Mouse (Mus musculus) heart, adult 2 months (tissue): ENCODE results near the gene Lypd6b. TPM values are rescaled to one million over a fixed set of nuclear protein-coding genes. Genes with fewer than 3 reads are reported as not detected.

Experiments
- DNase-seq, 2 experiments: peaks; one replicate each; pipeline ENCODE4 v3.0.0; 2021
- H3K27ac ChIP-seq: fragments of 200-600 bp; 2 replicates; pipeline ENCODE4 v1.8.1; 2022
- H3K27me3 ChIP-seq: fragments of 200-500 bp; 2 replicates; pipeline ENCODE4 v1.6.1; 2012; ENCODE audit warnings: mild to moderate bottlenecking, low read length, inconsistent platforms, mixed read lengths; ENCODE audit not compliant: control insufficient read depth, insufficient read depth
- H3K36me3 ChIP-seq: fragments of 200-500 bp; 2 replicates; pipeline ENCODE4 v1.6.1; 2012; ENCODE audit warnings: low read length, inconsistent platforms; ENCODE audit not compliant: control insufficient read depth, insufficient read depth
- H3K4me1 ChIP-seq: fragments of 200-500 bp; 2 replicates; pipeline ENCODE4 v1.6.1; 2011; ENCODE audit warnings: low read length; ENCODE audit not compliant: control insufficient read depth, insufficient read depth
- H3K4me3 ChIP-seq: fragments of 200-600 bp; 2 replicates; pipeline ENCODE4 v1.8.1; 2022
- H3K79me2 ChIP-seq: fragments of 200-500 bp; replicated peaks from 2 replicates; pipeline ENCODE4 v1.6.1; 2012; ENCODE audit warnings: mild to moderate bottlenecking, inconsistent platforms, low read length, moderate library complexity, mixed read lengths; ENCODE audit not compliant: control insufficient read depth, insufficient read depth
- H3K9ac ChIP-seq: fragments of 200-500 bp; 2 replicates; pipeline ENCODE4 v1.6.1; 2012; ENCODE audit warnings: low read depth, mild to moderate bottlenecking, control low read depth, inconsistent platforms, low read length, mixed read lengths
- CTCF ChIP-seq: fragments of 200-600 bp; IDR thresholded peaks from 2 replicates; pipeline ENCODE4 v1.8.1; 2022; ENCODE audit warnings: antibody characterized with exemption, mild to moderate bottlenecking, moderate library complexity
- EP300 ChIP-seq: fragments of 200-500 bp; IDR thresholded peaks from 2 replicates; pipeline ENCODE4 v1.6.1; 2011; ENCODE audit warnings: low read depth, low read length, control low read depth; ENCODE audit not compliant: insufficient read depth
- POLR2A ChIP-seq: fragments of 200-500 bp; IDR thresholded peaks from 2 replicates; pipeline ENCODE4 v1.6.1; 2011; ENCODE audit warnings: mild to moderate bottlenecking, low read depth, low read length, control low read depth; ENCODE audit not compliant: insufficient read depth
- WGBS: fragments of 180-500 bp; shearing (Covaris S2); methylation state at CpG from one replicate; pipeline ENCODE4 v1.1.7; 2018; 5-methylcytosine and 5-hydroxymethylcytosine counted together
- intact Hi-C: fragments of 180-260 bp; cut with DNase I; formaldehyde crosslinking; loops from one replicate; pipeline ENCODE4 v1.15.1; 2025
- polyA plus RNA-seq: library from polyadenylated mRNA; depleted of rRNA; stranded (reverse); fragments of >200 nt; gene quantifications from 2 replicates; pipeline ENCODE4 v1.2.3, GENCODE M21; 2012
- total RNA-seq, 2 experiments: library from RNA; stranded (reverse); gene quantifications; 2 replicates each; pipeline ENCODE4 v1.2.3; 2021

Lypd6b gene
- total and polyA plus RNA-seq, 3 experiments: 0.10 to 0.25 TPM; not detected in 1

- no peak for DNase-seq
- Histone ChIP-seq H3K79me2 (no peaks in the 10 kb centered on the region), H3K27me3 (peaks cover 2% of the 10 kb centered on the region; the same call in 1 of the 2 replicates), H3K9ac (no peak overlapping the region), H3K4me3 (no peak overlapping the region), H3K27ac (no peak overlapping the region), H3K36me3 (no peaks in the 10 kb centered on the region), H3K4me1 (no peaks in the 10 kb centered on the region)
- no peak for TF ChIP-seq EP300
- TF ChIP-seq CTCF: no peak
- TF ChIP-seq POLR2A: no peak
- 58% methylated on average over 11 of the region's 11 CpGs for WGBS
- intact Hi-C loops: no loop called here
Observed at GRCm38 (mm10) chr2:49860219-49860962, 72.9 kb downstream of the Lypd6b start.

- peaks cover 2% of the 10 kb centered on the region; the same call in 1 of the 2 replicates for H3K27me3 ChIP-seq
- intact Hi-C loops: no loop called here
- DNase-seq: no peak
- no peaks in the 10 kb centered on the region for H3K4me1 ChIP-seq
- no peaks in the 10 kb centered on the region for H3K79me2 ChIP-seq
- 33% methylated on average over 10 of the region's 12 CpGs for whole genome bisulfite sequencing
- H3K4me3 ChIP-seq: no peak overlapping the region
- H3K27ac ChIP-seq: no peak overlapping the region
- TF ChIP-seq POLR2A: no peak
- no peak for TF ChIP-seq CTCF
- TF ChIP-seq EP300: no peak
- H3K36me3 ChIP-seq: no peaks in the 10 kb centered on the region
- no peak overlapping the region for H3K9ac ChIP-seq
Observed at GRCm38 (mm10) chr2:49860969-49861592, 73.6 kb downstream of the Lypd6b start.

DNA sequence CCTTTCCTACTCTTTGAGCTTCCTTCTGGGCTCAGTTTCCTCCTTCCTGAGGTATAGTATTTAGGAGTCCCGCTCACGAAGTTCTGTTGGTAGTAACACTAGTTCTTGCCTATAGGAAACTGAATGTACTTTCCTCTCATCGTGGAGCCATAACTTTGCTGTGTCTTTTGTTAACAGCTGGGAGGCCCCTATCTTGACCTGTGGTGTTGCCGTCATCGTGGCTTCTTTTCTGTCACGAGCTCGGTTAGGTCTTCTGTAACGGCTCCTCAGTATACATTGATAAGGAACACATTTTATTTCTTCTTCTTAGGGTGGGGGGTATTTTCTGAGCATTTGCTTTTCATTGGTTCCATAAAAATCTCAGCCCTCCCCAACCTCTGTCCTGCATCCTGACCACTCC lies 74.2 kb downstream of the Lypd6b start:
- intact Hi-C loops: no loop called here

GRCm38 (mm10) chr2:49868116-49868858 lies 80.8 kb downstream of the Lypd6b start:
- DNase-seq: no peak
- Histone ChIP-seq H3K4me3 (no peak overlapping the region), H3K9ac (no peak overlapping the region), H3K4me1 (no peaks in the 10 kb centered on the region), H3K27ac (no peak overlapping the region), H3K27me3 (no peaks in the 10 kb centered on the region), H3K79me2 (no peaks in the 10 kb centered on the region), H3K36me3 (no peaks in the 10 kb centered on the region)
- TF ChIP-seq POLR2A (no peak), EP300 (no peak), CTCF (no peak)
- WGBS: 88% methylated on average over 9 of the region's 9 CpGs
- intact Hi-C loops: no loop called here

More for the DNA sequence above, 74.2 kb downstream of the Lypd6b start:
- Histone ChIP-seq H3K79me2 (no peaks in the 10 kb centered on the region), H3K27ac (no peak overlapping the region), H3K4me3 (no peak overlapping the region), H3K4me1 (no peaks in the 10 kb centered on the region), H3K27me3 (peaks cover 2% of the 10 kb centered on the region; the same call in 1 of the 2 replicates), H3K36me3 (no peaks in the 10 kb centered on the region), H3K9ac (no peak overlapping the region)
- 43% methylated on average over 8 of the region's 8 CpGs for WGBS
- TF ChIP-seq POLR2A (no peak), EP300 (no peak)
- DNase-seq: no peak

DNA sequence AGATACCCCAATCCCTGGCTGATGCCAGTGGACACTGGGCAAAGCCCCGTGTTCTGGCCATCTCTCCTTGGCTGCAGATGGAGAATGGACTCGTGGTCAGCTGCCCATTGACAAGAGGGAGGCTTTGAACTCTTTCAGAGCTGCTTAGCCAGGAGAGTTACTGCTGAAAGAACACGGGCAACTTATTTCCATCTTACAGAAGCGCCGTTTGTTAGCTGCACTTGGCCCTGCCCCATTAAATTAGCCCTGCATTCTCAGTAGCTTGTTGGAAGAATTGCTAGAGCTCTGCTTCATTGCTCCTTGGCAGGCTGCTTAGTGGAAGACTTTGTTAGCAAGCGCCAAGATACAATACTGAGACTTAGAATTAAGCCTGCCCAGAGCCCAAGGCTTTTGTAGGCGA lies 81.6 kb downstream of the Lypd6b start:
- no peak for DNase-seq

More for the DNA sequence above, 81.6 kb downstream of the Lypd6b start:
- Histone ChIP-seq H3K4me3 (no peak overlapping the region), H3K79me2 (no peaks in the 10 kb centered on the region), H3K36me3 (no peaks in the 10 kb centered on the region), H3K27ac (no peak overlapping the region), H3K27me3 (no peaks in the 10 kb centered on the region), H3K4me1 (no peaks in the 10 kb centered on the region), H3K9ac (no peak overlapping the region)
- TF ChIP-seq EP300 (no peak), CTCF (no peak), POLR2A (no peak)
- 79% methylated on average over 7 of the region's 7 CpGs for WGBS
- intact Hi-C loops: no loop called here
